Mouse (Mus musculus): Measurements from ENCODE around the gene Ankrd35.
"Not testable (repeated sequence)": the region's sequence is repeated elsewhere in the genome, so short reads cannot be mapped to it uniquely, and the experiment has no call there.

Gene Ankrd35

GRCm38 (mm10) chr3:96673514-96673913 is 3.6 kb downstream of the Ankrd35 start:
- in situ Hi-C loops (cut with MboI), result no loop called here

- in situ Hi-C loops (cut with MboI), result no loop called here
Measured at GRCm38 (mm10) chr3:96674442-96674841, 4.5 kb downstream of the Ankrd35 start.

- in situ Hi-C loops (cut with MboI), result no loop called here
Measured at GRCm38 (mm10) chr3:96675171-96675570, 5.2 kb downstream of the Ankrd35 start.

GRCm38 (mm10) chr3:96675690-96676089 is 5.8 kb downstream of the Ankrd35 start:
- in situ Hi-C loops (cut with MboI), result no loop called here

DNA sequence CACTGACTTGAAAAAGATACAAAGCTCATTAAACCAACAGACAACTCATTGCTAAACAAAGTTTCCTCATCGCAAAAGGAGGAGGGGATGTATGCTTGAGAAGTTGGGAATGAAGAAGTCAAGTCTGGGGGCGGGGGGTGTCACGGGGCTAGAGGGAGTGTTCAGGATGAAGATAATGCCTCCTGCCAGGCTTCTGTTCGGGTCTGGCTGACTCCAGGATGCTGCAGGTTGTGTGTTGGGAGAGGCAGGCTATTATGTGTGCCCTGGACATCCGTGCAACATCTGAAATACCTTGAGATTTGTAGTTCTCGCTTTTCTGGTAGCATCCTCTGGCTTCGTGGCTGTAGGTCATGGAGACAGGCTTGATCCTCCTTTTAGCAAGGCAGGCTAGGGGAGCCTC is 8.5 kb downstream of the Ankrd35 start:
- in situ Hi-C loops (cut with MboI), result no loop called here

DNA sequence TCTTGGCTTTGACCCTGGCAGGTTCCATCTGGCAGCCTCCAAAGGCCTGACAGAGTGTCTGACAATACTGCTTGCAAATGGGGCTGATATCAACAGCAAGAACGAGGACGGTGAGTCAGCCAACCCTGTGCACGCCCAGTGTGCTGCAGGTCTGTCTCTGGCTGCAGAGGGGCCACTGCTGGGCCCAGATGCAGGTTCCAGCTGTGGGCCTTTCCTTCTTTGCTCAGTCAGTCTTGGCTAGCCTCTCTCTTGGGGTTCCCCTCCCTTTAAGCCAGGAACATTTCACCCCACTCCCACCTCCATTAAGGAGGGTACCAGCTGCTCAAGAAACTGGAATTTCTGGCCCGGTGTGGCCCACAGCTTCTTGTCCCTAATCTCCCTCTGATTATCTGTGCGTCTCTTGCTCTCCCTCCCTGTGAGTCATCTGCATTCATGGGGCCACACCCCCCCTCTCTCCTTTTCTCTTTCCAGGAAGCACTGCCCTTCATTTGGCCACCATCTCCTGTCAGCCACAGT is 9.3 kb downstream of the Ankrd35 start:
- in situ Hi-C loops (cut with MboI), result no loop called here

- in situ Hi-C loops (cut with MboI), result no loop called here
Measured at GRCm38 (mm10) chr3:96680269-96680956, 10.5 kb downstream of the Ankrd35 start.

DNA sequence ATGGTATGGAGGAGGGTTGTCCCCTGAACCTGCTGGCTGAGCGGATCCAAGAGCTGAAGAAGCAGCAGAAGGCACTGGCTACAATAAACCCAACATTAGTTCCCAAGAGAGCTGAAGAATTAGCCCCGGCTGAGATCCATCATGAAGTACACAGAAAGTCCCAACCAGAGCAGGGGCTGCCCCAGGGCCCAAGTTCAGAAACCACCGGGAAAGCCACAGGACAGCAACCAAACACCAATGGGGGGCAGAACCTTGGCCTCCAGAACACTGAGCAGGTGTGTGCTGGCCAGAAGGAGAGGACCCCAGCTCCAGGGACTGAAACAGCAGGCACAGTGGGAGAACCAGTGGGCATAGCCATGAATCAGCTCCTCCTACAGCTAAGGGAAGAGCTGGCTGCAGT is 13.6 kb downstream of the Ankrd35 start:
- in situ Hi-C loops (cut with MboI), result no loop called here

DNA sequence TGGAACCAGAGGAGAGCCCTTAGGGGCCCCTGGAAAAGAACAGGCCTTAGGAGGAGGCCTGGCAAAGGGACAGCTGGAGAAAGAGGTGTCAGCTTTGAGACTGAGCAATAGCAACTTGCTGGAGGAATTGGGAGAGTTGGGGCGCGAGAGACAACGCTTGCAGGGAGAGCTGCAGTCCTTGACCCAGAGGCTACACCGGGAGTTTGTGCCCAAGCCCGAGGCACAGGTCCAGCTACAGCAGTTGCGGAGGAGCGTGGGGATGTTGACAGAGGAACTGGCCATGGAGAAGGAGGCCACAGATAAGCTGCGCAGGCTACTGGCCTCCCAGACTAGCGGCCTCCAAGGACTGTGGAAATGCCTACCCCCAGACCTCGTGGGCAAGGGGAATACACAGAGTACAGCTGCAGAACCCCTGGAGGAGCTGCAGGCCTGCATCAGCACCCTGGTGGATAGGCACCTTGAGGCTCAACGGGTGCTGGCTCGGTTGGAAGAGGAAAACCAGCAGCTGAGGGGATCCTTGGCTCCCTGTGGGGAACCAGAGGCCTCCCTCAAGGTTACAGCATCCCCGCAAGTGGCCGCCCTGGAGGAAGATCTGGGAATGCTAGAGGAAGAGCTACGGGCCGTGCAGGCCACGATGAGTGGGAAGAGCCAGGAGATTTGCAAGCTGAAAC is 14.4 kb downstream of the Ankrd35 start:
- in situ Hi-C loops (cut with MboI), result no loop called here

DNA sequence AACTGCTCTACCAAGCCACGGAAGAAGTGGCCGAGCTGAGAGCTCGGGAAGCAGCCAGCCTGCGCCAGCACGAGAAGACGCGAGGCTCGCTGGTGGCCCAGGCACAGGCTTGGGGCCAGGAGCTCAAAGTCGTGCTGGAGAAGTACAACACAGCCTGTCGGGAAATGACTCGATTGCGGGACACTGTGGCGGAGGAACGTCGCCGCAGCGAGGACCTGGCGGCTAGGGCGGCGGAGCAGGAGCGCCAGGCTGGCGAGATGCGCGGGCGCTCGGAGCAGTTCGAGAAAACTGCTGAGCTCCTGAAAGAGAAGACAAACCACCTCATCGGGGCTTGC is 14.9 kb downstream of the Ankrd35 start:
- in situ Hi-C loops (cut with MboI), result no loop called here

- in situ Hi-C loops (cut with MboI), result not testable (repeated sequence)
Measured at GRCm38 (mm10) chr3:96686057-96686456, 16.1 kb downstream of the Ankrd35 start.

- in situ Hi-C loops (cut with MboI), result no loop called here
Measured at GRCm38 (mm10) chr3:96688854-96689253, 18.9 kb downstream of the Ankrd35 start.

DNA sequence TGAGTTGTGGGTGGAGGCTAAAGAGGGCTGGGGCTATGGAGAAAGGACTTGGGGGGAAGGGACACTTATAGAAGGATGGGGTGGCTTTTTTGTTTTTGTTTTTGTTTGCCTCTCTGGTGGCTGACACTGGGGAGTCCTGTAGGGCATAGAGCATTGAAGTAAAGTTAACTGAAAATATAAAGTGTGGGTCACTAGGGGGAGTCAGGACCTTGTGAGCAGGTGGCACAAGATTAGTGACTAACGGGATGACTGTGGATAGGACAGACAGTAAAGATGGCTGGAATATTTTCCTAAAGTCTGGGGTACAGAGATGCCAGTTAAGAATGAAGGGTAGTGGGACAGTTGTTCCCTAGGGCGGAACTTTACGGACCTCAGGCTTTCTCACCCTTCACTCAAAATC is 20.4 kb downstream of the Ankrd35 start:
- in situ Hi-C loops (cut with MboI), result no loop called here

- in situ Hi-C loops (cut with MboI), result no loop called here
Measured at GRCm38 (mm10) chr3:96692506-96692905, 22.6 kb downstream of the Ankrd35 start.

DNA sequence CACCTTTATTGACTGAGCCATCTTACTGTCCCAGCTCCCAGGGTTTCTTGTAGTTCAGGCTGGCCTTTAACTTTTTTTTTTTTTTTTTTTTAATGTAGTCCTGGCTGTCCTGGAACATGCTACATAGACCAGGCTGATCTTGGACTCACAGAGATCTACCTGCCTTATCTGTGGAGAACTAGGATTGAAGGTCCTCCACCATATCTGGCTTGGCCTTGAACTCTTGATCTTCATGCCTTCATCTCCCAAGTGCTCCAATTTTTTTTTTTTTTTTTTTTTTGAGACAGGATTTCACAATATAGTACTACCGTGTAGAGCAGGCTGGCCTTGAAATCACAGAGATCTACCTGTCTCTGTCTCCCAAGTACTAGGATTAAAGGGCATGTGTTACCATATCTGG is 23.6 kb downstream of the Ankrd35 start:
- in situ Hi-C loops (cut with MboI), result no loop called here

- in situ Hi-C loops (cut with MboI), result no loop called here
Measured at GRCm38 (mm10) chr3:96696198-96696765, 26.4 kb downstream of the Ankrd35 start, which contains the start of gene Pias3. Pias3 (plus strand) TSS chr3:96696384.

GRCm38 (mm10) chr3:96696766-96697732 is 27.1 kb downstream of the Ankrd35 start:
- in situ Hi-C loops (cut with MboI), result no loop called here

- in situ Hi-C loops (cut with MboI), result no loop called here
Measured at GRCm38 (mm10) chr3:96698993-96699690, 29.2 kb downstream of the Ankrd35 start.

DNA sequence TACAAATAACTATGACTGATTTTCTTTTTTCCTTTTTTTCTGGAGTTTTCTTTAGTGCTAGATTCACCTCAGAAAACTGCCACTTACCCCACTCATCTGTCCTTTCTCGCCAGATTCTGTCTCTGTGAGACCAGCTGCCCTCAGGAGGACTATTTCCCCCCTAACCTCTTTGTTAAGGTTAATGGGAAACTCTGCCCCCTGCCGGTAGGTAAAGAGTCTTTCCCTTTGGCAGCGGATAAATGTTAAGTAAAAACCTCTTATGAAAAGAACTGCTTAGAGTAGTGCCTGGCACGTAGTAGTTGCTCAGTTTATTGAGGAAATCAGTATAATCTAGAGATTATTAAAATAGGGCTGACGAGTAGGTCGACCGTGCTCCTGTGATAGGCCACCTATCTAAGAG is 30.4 kb downstream of the Ankrd35 start:
- in situ Hi-C loops (cut with MboI), result no loop called here

DNA sequence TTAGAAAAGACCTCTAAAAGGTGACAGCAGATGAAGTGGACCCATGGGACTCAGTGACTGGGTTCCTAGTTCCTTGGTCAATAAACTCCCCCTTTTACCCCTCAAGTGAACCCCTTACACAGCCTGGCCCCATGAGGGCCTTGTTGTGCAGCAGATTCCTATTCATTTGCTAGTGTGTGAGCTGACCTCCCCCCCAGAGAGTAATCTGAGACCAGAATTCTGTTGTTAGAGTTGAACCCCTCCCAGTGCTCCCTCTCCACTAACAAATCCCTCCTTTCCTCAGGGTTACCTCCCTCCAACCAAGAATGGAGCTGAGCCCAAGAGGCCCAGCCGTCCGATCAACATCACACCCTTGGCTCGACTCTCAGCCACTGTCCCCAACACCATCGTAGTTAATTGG is 31.1 kb downstream of the Ankrd35 start:
- in situ Hi-C loops (cut with MboI), result no loop called here

GRCm38 (mm10) chr3:96704778-96705177 is 34.8 kb downstream of the Ankrd35 start:
- in situ Hi-C loops (cut with MboI), result no loop called here
